Mouse (Mus musculus) cerebellum, postnatal 25 days (tissue): ENCODE data around the gene Cpne5.

ENCODE experiments used
- DNase-seq, 2 experiments: peaks; one replicate each; pipeline ENCODE4 v3.0.0; 2021; ENCODE audit warnings: mixed read lengths in 2 of 2

Cpne5 gene

DNA sequence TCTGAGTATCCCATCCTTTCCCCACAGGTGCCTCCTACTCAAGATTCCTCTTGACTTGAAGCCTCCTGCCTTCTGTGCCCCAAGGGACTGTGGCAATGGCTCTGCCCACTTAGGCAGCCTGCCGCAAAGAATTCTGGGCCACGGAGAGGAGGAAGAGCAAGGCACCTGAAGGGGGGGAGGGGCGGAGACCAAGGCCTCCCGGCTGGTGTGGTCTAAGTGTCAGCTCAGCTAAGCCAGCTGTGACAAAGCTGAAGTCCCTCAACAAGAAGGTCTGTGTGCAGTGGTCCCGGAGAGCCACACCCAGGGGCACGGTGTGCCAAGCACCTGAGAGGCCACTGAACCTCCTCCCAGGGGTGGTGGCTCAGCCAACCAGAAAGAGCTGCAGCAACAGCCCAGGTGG is 70.6 kb downstream of the Cpne5 start:
- DNase-seq: no peak

DNA sequence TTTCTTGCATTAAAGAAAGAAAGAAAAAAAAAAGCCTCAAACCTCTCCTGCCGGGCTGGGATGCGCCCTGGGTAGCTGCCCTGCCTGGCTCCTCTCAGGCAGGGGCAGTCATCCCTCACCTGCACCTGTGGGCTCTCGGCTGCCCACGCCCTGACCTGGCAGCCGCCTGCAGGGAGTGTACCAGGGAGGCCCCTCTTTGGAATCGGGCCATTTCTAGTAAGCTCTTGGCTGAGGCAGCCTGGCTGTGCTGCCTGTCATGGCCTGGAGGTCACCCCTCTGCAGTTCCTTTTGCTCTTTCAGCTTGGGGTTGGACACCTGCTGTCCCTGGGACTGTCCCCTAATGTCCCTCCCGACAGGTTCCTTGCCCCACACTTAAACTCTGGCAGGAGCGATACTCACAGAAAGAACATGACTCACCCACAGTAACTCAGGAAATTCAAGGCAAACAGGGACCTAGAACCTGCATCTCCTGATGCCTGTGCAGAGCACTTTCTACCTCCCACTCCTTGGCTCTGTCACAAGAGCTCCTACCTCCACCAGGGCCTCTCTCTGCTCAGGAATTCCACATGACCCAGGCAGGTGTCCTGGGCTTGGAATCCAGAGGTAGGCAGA is 71.9 kb downstream of the Cpne5 start:
- no peak for DNase-seq

DNA sequence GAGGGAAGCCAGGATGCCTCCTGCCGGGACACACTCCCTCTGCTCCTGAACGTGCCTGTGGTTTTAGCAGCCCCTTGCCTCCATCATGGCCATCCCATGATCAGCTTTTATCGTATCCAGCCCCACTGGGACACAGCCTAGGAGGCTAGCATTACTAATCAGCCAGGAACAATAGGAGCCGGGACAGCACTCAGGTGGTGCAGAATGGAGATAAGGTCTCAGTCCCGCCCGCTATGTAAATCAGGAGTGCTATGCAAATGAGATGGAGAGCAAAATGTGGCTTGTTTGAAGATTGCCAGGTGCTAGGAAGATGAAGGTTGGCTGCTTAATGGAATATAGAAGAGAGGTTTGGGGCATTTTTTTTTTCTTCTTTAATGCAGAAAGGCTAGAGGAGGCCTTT is 72.5 kb downstream of the Cpne5 start:
- DNase-seq: no peak

DNA sequence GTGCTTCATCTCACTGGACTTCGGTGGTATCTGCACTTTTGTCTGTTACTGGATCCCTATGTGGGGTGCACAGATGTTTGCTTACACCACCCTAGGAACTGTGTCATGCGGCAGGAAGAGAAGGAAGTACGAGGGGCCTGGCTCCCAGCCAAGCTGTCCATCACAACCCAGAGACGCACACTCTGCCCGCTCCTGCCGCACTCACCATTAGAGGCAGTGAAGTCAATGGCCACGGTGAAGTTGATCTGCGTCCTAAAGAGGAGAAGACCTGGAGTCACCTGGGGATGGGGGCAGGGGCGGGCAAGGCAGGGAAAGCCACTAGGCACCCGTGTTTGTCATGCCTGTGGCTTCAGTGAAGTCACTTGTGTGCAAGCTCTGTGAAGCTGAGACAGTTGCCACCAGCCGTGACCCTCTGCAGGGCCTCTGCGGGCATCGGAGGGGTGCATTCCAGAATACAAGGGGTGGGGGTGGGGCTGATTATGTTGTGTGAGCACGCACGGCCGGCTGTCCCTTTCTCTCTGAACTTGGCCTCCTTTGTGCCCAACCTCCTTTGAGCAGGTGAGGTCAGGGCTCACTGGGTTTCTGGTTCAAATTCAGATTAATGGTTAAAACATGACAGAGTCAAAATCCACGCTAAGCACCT is 73.4 kb downstream of the Cpne5 start:
- DNase-seq: no peak

DNA sequence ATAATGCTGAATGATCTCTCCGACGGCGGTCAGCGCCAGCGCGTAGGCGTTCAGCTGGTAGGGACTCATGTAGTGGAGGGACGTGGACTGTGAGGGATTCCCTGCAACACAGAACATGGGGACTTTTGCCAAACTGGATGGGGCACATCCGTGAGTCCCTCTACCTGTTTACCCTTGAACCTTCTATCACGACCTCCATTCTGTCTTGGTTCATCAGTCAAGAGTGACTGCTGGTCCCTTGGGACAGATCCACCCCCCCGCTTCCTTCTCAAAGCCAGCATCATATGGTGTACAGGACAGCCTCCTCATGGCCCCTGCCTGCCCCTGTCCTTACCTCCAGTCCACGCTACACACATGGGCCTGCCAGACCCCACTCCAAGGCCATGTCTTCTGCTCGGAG is 75.6 kb downstream of the Cpne5 start:
- no peak for DNase-seq

DNA sequence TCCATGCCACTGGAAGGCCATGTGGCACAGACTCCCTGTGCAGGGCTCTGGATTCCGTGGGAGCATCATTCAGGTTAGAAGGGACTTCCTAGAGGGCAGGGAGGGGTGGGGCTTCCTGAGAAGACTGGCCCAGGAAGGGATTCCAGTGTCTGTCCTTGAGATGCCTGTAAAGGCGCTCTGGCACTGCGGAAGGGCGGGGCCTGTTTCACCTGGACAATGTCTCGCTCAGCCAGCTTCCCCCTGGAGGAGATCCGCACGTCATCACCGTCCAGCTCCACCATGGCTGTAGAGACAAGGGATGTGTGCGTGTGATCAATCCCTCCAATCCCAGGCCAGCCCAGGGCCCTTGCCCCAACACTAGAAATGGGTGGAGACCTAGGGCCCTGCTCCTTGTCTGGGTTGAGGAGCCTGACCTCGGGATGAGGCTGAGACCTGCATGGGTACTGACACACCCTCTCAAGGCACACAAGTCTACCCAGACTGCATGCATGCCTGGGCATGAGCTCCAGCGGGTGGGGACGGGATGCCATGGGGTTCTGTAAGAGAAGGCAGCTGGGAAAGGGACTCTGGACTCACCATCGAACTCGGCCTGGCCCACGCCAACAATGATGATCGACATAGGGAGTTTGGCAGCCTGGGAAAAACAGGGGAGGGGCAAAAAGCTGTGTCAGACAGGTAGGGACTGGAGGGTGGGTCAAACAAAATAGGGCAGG is 78.1 kb downstream of the Cpne5 start:
- no peak for DNase-seq

DNA sequence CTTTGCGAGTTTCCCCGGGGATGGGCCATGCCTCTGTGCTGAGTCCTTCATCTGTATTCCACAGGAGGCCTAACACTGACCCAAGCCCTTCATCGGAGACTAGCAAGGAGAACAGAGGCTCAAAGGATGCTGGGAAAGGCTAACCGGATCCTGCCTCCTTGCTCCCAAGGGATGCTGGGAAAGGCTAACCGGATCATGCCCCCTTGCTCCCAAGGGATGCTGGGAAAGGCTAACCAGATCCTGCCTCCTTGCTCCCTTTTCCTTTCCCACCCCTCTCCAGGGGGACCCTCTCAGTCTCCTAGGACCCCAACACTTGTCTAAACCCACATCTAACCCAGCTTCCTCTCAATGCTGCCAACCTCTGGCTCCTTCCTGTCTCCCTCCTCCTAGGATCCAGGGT is 78.6 kb downstream of the Cpne5 start:
- DNase-seq: no peak

DNA sequence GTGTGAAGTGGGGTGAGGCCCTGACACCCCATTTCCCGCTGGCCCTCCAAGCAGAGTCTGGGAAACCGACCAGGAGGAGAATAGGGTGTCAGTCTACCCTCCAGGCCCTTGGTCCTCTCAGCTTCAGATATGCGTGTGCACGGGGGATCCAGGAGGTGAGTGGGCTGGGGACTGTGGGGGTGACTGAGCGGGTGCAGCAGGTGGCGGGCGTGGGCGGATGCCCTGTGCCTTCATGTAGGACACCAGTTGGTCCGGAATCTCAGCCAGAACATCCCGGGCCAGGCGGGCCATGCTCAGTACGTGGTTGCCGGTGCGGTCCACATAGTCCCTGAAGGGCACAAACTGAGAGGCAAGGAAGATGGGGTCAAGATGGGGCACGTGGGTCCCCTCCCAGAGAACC is 79.1 kb downstream of the Cpne5 start:
- no peak for DNase-seq

DNA sequence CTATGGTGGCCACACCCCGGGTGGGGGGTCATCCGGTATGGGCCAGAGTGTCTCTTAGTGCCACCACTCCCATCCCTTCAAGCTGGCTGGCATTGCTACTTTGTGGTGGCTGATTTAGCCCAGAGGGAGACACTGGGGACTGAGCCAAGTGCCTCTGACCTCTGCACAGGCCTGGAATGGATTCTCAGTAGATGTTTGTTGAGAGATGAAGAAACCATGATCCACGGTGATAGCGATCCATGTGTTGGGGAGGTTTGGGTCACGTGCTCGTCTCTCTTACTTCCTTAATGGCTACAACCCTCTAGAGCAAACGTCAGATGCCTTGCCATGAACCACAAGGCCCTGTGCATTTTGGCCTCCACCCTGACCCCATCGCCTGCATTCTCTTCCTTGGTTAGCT is 81.1 kb downstream of the Cpne5 start:
- DNase-seq: no peak

DNA sequence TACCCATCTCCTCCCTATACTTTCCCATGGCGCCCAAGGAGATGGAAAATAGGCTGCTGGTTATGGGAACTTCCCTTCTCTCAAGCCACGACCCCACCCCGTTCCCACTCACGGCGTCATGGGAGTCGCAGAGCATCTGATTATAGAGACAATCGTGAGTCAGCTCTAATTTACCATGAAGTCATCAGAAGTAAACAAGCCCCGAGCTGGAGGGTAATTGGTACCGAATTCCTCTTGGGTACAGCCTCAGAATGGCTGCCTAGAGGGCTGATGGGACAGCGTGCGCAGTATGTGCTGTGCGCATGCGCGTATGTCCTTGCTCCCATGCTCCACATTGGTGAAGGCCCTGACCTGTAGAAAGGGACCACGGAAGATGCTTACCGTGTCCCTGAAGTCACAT is 81.6 kb downstream of the Cpne5 start:
- DNase-seq: no peak

DNA sequence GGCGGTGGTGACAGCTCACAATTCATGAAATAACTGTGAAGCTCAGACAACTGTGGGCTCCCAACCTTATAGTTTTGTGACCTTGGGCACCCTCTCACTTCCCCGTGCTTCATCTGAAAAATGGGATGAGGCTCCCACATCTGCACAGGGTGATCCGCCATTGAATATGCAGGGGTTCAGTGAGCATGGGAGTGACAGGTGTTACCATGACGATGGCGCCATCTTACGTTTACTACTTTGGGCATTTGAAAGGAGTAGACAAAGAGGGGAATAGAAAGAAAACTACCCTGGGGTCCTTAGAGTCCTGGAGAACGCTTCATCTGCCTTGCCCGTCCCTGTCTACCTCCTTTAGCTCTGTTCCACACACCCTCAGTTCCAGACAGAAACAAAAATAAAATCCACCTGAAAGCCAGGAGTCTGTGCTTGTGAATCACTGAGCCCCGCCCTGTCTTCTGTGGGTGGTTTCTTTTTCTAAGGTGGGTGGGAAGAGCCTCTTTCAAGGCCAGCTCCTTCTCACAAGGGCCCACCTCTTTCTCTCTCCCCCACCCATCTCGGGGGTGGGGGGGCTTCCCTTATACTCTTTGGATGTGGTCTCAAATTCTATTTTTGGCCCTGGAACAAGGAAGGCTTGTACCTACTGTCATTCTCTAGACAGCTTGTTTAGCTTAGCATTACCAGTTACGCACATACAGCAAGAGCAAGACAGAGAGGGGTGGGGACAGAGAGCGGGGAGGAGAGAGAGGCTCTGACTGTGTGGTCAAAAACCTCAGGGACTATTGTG is 82.4 kb downstream of the Cpne5 start:
- DNase-seq: no peak

DNA sequence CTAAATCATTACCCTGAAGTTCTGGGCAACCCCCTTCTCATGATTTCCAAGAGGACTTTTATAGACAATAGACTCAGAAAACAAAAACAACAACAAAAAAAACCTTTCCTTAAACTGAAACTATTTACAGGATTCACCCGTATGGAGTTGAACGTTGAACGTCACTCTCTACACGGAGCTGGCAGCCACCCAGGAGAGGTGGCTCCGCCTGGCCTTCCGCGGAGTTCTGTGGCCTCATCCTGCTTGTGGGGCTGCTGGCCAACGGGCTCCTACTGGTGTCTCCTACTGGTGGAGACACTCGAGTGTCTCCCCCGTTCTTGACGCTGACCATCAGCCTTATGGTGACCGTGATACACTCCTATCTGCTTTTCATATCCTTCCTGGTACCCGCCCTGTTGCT is 83.7 kb downstream of the Cpne5 start:
- DNase-seq: no peak

DNA sequence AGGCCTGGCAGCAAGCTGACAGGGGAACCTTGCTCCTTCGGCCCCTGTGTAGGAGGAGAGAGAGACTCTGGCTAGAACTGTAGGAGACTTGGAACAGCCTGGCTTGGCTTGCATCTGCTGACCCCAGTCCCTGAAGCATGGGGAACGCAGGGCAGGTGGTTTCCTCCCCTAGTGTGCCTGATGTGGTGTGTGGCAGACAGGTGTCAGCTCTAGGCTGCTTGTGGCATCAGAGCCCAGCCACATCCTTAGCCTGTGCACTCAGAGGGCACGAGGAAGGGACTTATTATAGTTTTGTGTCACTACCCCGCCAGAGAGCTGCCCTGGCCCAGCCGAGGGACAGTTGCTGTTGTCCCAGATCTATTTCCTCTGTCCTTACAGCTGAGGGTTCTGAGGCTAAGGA is 85.4 kb downstream of the Cpne5 start:
- no peak for DNase-seq

DNA sequence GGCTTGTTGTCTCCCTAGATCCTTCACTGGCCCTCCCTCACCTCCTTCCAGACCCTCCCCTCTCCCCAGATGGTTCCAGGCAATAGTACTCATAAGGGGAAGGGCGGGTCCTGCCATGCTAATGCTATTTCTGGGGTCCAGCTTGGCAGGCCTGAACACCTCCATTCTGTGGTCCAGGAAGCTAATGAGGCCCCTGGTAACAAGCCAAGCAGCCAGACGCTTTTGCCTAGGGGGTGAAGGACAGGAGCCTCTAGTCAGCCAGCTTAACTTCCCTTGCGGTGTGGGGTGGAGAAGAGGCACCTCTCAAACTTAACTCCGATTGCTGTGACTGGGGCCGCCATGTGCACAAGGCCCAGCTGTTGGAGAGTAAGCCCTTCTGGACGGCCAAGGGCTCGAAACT is 88.2 kb downstream of the Cpne5 start:
- peak; percentile 30 to 56 for DNase-seq

DNA sequence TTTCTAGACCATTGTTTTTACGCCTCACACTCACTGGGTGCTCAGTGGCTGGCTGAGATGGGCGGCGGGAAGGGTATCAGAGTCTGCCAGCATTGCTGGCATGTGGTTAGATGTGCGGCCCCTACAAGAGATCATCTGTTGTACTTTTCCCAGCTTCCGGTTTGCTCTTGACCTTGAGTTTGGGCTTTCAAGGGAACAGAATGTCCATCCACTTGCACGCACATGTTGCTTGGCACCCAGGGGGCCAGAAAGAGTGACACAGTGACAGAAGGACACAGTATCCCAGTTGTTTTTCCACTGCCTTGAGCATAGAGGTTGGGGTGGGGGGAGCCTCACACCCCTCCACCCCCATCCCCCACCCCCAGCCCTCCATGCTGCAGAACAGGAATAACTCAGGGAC is 90.2 kb downstream of the Cpne5 start:
- no peak for DNase-seq

DNA sequence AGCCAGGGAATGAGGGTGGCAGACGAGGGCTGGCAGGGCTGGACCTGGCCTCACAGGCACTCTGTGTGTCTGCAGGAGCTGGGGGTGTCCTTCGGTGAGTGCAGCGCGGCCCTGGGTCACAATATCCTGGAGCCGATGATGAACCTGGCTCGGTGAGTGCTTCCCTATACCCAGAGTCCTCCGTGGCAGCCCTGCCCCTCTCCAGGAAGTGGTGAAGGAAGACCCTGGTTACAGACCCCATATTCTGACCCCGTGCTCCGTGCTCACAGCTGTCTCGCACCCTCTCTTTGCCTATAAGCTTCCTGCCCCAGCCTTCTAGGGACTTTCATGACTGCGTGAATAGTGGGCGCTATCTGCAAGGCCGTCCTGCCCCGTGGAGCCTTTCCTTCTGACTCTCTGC is 90.7 kb downstream of the Cpne5 start:
- DNase-seq: no peak

DNA sequence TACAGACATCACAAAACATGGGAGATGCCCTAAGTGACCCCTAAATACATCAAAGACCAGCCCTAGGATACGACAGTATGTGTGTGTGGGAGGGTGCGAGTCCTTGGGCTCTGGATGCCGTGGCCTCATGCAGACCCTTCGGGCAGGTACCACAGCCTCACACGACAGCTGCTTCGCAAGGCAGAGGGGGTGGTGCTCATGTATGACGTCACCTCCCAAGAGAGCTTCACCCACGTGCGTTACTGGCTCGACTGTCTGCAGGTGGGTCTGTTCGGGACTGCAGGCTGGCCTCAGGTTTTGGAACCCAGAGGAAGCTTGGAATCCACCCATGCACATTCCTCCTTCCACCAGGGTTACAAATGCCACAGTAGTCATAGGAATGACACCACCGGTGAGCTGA is 92.9 kb downstream of the Cpne5 start:
- DNase-seq: no peak

DNA sequence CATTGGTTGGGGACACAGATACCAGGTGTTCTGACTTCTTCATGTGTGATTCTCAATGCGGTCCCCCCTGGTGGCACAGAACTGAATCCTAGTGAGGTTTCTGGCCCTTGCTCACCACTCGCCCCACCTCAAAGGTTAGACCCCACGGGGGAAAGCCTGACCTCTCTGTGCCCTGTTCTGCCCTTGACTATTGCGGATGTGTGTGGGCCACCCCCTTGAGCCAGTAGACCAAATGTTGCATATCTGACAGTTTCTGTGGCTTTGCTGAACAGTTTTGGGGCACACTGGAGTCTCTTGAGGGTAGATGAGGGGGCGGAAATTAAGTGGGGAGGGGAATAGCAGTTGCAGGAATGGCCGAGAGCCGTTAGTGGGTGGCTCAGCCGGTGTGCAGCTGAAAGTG is 94.7 kb downstream of the Cpne5 start:
- no peak for DNase-seq

DNA sequence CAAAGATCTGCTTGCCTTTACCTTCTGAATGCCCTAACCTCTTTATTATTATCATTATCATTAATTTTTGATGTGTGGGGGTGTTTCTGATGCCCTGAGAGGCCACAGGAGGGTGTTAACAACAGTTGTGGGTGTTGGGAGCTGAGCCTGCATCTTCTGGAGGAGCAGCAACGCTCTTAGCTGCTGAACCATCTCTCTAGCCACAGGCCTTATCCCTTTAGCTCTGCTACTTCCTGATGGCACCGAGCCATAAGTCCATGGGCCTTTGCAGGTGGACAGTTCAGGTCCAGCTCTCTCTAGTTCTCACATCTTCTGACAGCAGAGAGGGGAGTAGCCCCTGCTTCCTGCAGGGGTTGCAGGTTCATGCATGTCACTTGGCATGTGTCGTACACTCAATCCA is 96.4 kb downstream of the Cpne5 start:
- DNase-seq: no peak

DNA sequence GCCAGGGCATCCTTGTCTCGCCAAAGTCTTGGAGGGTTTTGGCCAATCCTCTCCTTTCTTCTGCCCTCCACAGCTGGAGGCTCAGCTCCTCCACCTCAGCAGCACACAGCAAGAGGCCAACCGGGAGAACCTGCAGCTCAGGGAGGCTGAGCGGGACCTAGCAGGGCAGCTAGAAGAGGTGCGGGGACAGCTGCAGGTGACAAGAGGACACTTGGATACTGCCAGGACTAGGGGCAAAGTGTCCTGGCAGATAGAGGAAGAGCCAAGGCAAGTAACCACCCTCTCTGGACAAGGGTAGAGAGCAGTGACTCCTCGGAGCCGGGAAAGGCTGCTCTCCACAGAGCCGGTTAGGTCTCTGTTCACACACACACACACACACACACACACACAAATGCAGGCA is 100.1 kb downstream of the Cpne5 start:
- no peak for DNase-seq

DNA sequence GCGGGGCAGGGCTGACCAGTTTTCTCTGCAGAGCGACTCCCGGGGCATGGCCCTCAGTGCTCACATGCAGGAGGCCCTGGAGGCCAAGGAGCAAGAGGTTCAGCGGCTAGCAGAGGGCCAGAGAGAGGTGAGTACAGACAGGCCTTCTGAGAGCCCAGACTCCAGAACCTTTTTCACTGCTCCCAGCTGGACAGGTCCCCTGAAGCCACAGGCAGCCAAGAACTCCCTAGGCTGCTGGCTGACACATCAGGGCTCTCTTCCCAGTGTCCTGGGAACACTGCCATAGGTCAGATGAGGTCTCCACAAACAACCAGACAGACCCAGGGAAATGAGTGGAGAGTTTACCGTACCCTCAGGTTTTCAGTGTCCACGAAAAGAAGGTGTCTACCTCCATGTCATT is 101.7 kb downstream of the Cpne5 start:
- peak; percentile 41 to 57 for DNase-seq

DNA sequence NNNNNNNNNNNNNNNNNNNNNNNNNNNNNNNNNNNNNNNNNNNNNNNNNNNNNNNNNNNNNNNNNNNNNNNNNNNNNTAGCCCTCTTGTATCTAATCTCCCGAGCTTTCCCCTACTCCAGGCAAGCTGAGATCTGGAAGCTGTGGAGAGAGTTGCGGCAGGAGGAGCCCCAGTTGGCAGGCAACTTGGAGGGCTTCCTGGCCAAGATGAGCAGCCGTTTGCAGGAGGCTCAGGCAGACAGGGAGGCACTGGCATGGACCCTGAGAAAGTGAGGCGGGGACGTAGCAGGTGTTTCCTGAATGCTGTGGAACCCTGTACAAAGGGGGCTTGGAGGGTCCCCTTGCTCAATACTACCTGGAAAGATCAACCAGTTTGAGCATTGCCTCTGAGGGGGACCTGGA is 102.9 kb downstream of the Cpne5 start:
- peak in 1 of 2 experiments; percentile 32 for DNase-seq

DNA sequence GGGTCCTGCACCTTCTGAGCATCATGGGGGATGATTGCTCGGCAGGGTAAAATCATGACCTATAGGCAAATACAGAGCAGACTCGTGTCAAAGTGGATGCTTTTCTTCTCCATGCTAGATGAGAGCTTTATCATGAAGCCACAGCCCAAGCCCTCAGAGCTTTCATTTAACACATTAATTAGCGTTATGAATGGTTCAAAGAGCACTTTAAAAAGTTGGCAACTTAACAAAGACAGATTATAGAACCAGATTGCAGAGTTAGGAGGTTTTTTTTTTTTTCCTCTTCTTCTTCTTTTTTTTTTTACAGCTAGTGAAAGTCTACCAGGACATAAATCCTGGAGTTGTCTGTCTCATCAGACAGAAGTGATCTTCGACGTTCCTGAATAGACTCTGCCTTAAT is 108.6 kb downstream of the Cpne5 start:
- DNase-seq: no peak

DNA sequence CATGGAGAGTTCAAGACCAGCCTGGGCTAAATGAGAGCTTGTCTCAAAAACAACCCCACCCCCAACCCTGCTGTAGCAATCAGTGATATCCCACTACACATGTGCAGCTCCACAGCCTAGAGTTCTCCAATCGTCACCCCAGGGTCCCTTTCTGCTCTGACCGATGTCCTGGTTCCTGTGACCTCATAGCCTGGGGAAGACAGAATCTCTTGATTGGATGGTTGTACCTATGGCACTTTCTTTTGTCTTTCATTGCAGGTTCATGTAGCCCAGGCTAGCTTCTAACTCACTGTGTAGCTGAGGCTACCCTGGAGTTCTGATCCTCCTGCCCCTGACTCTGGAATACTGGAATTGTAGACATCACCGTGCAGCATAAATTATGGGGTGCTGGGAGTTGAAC is 111.4 kb downstream of the Cpne5 start:
- DNase-seq: no peak
